Mouse (Mus musculus) embryonic facial prominence, embryonic 10.5 days (tissue): ENCODE results near the gene Pkdrej. TPM values are rescaled to one million over a fixed set of nuclear protein-coding genes. Genes with fewer than 3 reads are reported as not detected.

ENCODE experiments used
- DNase-seq: peaks from one replicate; pipeline ENCODE4 v3.0.0-alpha.2; 2017; ENCODE audit warnings: low spot score
- H3K27ac ChIP-seq: fragments of 300-500 bp; sonication (generic); replicated peaks from 2 replicates; pipeline ENCODE4 v1.5.1; 2016; ENCODE audit warnings: mild to moderate bottlenecking
- H3K27me3 ChIP-seq: fragments of 300-500 bp; sonication (generic); replicated peaks from 2 replicates; pipeline ENCODE4 v1.6.1; 2016; ENCODE audit warnings: low read depth, mild to moderate bottlenecking; ENCODE audit not compliant: poor library complexity, severe bottlenecking
- H3K36me3 ChIP-seq: fragments of 300-500 bp; sonication (generic); replicated peaks from 2 replicates; pipeline ENCODE4 v1.6.1; 2016; ENCODE audit warnings: mild to moderate bottlenecking, moderate library complexity
- H3K4me1 ChIP-seq: fragments of 300-500 bp; sonication (generic); 2 replicates; pipeline ENCODE4 v1.6.1; 2016
- H3K4me3 ChIP-seq: fragments of 300-500 bp; sonication (generic); 2 replicates; pipeline ENCODE4 v1.5.1; 2016; ENCODE audit warnings: mild to moderate bottlenecking, moderate library complexity
- H3K9me3 ChIP-seq: fragments of 300-500 bp; sonication (generic); 2 replicates; pipeline ENCODE4 v1.6.1; 2016; ENCODE audit warnings: mild to moderate bottlenecking
- WGBS: fragments of 180-500 bp; shearing (Covaris S2); methylation state at CpG from one replicate; pipeline ENCODE4 v1.1.7; 2016; 5-methylcytosine and 5-hydroxymethylcytosine counted together
- polyA plus RNA-seq: library from polyadenylated mRNA; unstranded; fragments of >200 nt; fragmentation: Nextera tagmentation; extraction: Ambion mirVana; gene quantifications from 2 replicates; pipeline ENCODE4 v1.2.1, GENCODE M21; 2016

Pkdrej gene
- polyA plus RNA-seq, 1 experiment from 2014 or later = 0.04 TPM

GRCm38 (mm10) chr15:85776771-85777170, 44.8 kb downstream of the Pkdrej start:
- Histone ChIP-seq H3K27ac (no peak overlapping the region), H3K36me3 (no peaks in the 10 kb centered on the region), H3K4me3 (no peak overlapping the region), H3K9me3 (no peaks in the 10 kb centered on the region), H3K27me3 (no peaks in the 10 kb centered on the region), H3K4me1 (no peaks in the 10 kb centered on the region)
- 81% methylated on average over 5 of the region's 5 CpGs for WGBS
- DNase-seq = no peak

DNA sequence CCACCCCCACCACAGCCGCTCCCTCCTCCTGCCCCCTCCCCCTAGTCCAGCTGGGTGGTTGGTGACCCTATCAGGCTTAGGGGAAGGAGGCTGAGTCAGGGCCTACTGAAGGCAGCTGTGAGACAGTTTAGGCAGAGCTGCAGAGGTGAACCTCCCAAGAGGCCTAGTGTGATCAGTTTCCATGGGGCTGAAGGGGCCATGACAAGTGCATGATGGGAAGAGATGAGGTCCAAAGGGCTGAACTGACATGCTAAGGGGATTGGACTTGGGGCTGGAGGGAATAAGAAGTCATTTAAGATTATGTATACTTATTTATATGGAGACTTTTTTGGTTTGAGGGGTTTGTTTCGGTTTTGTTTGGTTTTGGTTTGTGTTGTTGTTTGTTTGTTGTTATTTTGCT, 45.3 kb downstream of the Pkdrej start:
- Histone ChIP-seq H3K27me3 (no peaks in the 10 kb centered on the region), H3K27ac (no peak overlapping the region), H3K4me1 (no peaks in the 10 kb centered on the region), H3K4me3 (no peak overlapping the region), H3K36me3 (no peaks in the 10 kb centered on the region), H3K9me3 (no peaks in the 10 kb centered on the region)
- no peak for DNase-seq
- 75% methylated on average over 2 of the region's 2 CpGs for WGBS

DNA sequence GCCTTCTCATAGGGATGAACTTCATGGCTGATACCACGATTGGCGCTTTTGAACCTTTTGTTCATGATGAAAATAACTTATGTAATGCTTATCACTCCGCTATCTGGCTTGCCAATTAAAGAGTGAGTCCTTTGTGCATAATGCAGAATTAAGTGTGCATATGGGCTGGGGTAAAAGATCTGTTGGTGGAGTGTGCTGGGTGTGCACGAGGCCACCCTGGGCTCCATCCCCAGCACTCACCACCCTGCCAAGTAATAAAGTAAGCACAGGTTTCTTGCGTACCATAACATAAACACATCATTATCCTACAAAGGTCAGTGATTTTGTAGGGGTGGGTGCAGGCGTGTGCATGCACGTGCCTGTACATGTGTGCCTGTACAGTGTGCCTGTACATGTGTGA, 46.5 kb downstream of the Pkdrej start:
- H3K4me1 ChIP-seq = no peaks in the 10 kb centered on the region
- no peaks in the 10 kb centered on the region for H3K9me3 ChIP-seq
- H3K4me3 ChIP-seq = no peak overlapping the region
- 89% methylated on average over 7 of the region's 7 CpGs for WGBS
- no peak for DNase-seq
- no peaks in the 10 kb centered on the region for H3K27me3 ChIP-seq
- no peaks in the 10 kb centered on the region for H3K36me3 ChIP-seq
- no peak overlapping the region for H3K27ac ChIP-seq

DNA sequence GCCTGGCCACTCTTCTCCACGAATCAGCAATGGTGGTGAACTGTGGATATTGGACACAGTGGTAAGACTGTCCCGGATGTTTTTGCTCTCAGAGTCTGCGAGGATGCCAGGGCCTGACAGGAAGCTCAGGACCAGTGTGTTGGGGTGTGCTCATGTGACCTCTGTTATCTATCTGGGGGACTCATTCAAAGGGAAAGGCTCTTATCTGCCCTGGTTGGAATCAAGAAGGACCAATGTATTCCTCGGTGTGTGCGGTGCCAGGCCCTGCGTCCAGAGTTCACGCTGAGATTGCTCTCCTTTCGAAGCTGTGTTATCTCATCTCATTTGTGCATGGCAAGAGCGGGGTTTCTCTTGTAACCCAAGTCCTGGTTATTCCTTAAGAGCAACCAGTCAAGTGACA, 47.1 kb downstream of the Pkdrej start:
- Histone ChIP-seq H3K4me3 (no peak overlapping the region), H3K27ac (no peak overlapping the region), H3K27me3 (no peaks in the 10 kb centered on the region), H3K36me3 (no peaks in the 10 kb centered on the region), H3K4me1 (no peaks in the 10 kb centered on the region), H3K9me3 (no peaks in the 10 kb centered on the region)
- DNase-seq = no peak
- 89% methylated on average over 9 of the region's 9 CpGs for WGBS

DNA sequence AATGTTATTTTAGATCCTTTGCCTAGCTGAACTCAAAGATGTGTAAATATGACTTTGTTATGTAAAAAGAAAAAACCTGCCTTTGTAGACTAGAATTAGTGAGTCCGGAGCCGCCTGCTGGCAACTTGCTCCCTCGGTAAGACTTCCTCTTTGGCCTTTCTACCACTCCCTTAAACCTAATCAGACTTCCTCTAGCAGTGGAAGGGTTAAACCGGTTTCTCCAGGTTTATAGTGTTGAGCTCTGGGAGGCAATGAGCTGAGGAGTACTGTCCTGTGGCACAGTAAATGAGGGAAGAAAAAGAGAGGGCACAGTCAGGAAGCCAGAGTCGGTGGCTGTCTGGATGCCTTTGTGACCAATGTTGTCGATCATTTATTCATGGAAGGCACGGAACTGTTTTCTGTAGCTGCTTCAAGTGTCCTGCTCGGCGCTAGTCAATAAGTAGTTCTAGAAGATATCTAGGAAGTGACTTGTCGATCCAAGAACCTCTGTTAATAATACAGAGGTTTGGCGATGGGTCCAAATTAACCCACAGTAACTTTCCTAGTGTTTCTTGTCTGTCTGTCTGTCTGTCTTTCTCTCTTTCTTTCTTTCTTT, 49.3 kb downstream of the Pkdrej start:
- Histone ChIP-seq H3K4me3 (no peak overlapping the region), H3K36me3 (no peaks in the 10 kb centered on the region), H3K4me1 (no peaks in the 10 kb centered on the region), H3K27ac (no peak overlapping the region), H3K9me3 (no peaks in the 10 kb centered on the region), H3K27me3 (no peaks in the 10 kb centered on the region)
- no peak for DNase-seq
- 81% methylated on average over 11 of the region's 11 CpGs for WGBS

GRCm38 (mm10) chr15:85771306-85772121, 50.0 kb downstream of the Pkdrej start:
- no peaks in the 10 kb centered on the region for H3K4me1 ChIP-seq
- 84% methylated on average over 17 of the region's 17 CpGs for WGBS
- H3K27me3 ChIP-seq = no peaks in the 10 kb centered on the region
- DNase-seq = no peak
- H3K36me3 ChIP-seq = no peaks in the 10 kb centered on the region
- no peak overlapping the region for H3K27ac ChIP-seq
- no peak overlapping the region for H3K4me3 ChIP-seq
- no peaks in the 10 kb centered on the region for H3K9me3 ChIP-seq

DNA sequence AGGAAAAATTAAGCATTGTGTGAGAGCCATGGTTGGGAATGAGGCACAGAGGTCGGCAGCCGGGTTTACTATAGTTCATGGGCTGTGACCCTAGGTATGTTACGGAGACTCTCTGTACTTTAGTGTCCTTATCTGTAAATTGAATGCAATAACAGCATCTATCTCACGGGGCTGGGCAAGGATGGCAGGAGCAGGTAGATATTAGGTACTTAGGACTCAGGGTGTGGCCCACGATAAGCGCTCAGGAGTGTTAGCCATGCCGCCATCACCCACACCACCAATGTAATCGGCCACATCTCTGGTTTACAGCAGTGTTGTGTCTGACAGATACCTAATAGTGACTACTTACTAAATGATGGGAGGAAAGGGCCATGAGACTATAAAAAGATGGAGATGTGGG, 52.5 kb downstream of the Pkdrej start:
- Histone ChIP-seq H3K27me3 (no peaks in the 10 kb centered on the region), H3K4me1 (no peaks in the 10 kb centered on the region), H3K36me3 (no peaks in the 10 kb centered on the region), H3K27ac (no peak overlapping the region), H3K4me3 (no peak overlapping the region), H3K9me3 (no peaks in the 10 kb centered on the region)
- WGBS = 92% methylated on average over 8 of the region's 8 CpGs
- DNase-seq = no peak

DNA sequence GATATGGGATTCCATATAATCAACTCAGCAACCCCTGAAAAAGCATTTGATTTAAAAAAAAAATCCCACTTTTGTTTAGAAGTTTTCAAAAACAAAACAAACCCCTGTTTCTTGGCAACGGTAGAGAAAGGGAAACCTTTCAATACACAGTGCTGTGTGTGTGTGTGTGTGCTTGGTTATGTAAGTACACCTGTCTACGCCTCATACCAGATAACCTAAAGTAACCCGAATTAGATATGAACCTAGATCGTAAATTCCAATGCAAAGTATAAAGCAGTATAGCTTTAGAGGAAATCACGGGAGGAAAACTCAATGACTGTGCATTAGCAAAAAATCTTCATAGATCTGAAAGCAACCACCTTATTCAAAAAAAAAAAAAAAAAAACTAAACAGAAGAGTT, 54.9 kb downstream of the Pkdrej start:
- 88% methylated on average over 5 of the region's 5 CpGs for WGBS

DNA sequence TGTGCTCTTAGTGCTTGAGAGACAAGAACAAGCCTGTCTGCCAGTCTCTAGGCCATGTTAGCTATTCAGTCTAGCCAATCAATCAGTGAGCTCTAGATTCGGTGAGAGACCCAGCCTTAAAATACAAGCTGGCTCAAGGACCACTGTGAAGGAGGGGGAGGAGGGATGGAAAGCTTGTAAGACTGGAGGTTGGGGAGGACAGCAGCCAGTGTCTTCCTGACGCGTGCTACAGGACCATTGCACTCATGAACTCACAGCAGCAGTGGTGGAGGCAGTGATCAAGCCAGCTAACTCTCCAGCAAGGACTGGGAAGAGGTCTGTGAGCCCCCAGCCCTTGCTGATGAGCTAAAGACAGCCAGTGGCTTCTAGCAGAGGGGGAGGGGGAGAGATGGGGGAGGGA, 56.5 kb downstream of the Pkdrej start:
- Histone ChIP-seq H3K36me3 (no peaks in the 10 kb centered on the region), H3K27ac (no peak overlapping the region), H3K4me3 (no peak overlapping the region), H3K27me3 (no peaks in the 10 kb centered on the region), H3K4me1 (no peaks in the 10 kb centered on the region), H3K9me3 (no peaks in the 10 kb centered on the region)
- 50% methylated on average over 3 of the region's 3 CpGs for WGBS
- no peak for DNase-seq

More for the DNA sequence above, 54.9 kb downstream of the Pkdrej start:
- Histone ChIP-seq H3K4me3 (no peak overlapping the region), H3K4me1 (no peaks in the 10 kb centered on the region), H3K9me3 (no peaks in the 10 kb centered on the region), H3K36me3 (no peaks in the 10 kb centered on the region), H3K27ac (no peak overlapping the region), H3K27me3 (no peaks in the 10 kb centered on the region)
- no peak for DNase-seq

Other genes starting within 250 kb of the Pkdrej start
- 22.0 and 29.5 TPM in 2 replicates for gene Wnt7b, start 239.3 kb downstream of the Pkdrej start, polyA plus RNA-seq
- 0.29 and 0.75 TPM in 2 replicates for gene Ppara, start 86.8 kb downstream of the Pkdrej start, polyA plus RNA-seq
- 32.2 and 34.2 TPM in 2 replicates for gene Cdpf1, start 10.0 kb downstream of the Pkdrej start, polyA plus RNA-seq
- gene Ttc38, start 10.6 kb upstream of the Pkdrej start, polyA plus RNA-seq = 2.2 and 3.1 TPM in 2 replicates
- 53.2 and 54.3 TPM in 2 replicates for gene Gtse1, start 38.0 kb upstream of the Pkdrej start, polyA plus RNA-seq
- 38.9 and 42.5 TPM in 2 replicates for gene Trmu, start 57.6 kb upstream of the Pkdrej start, polyA plus RNA-seq
- 1.2 and 1.5 TPM in 2 replicates for gene Celsr1, start 212.0 kb upstream of the Pkdrej start, polyA plus RNA-seq
- 13.7 and 13.8 TPM in 2 replicates for gene Gramd4, start 236.0 kb upstream of the Pkdrej start, polyA plus RNA-seq